Mouse (Mus musculus): Measurements from ENCODE around the gene Arhgap23. TPM values are rescaled to one million over a fixed set of nuclear protein-coding genes. Genes with fewer than 3 reads are reported as not detected.
A peak's percentile ranks its signal among the peaks of the same experiment; 100 is the strongest.

Arhgap23 gene
- total RNA-seq, 2 experiments from 2014 or later: 16.0 to 18.0 TPM

DNA sequence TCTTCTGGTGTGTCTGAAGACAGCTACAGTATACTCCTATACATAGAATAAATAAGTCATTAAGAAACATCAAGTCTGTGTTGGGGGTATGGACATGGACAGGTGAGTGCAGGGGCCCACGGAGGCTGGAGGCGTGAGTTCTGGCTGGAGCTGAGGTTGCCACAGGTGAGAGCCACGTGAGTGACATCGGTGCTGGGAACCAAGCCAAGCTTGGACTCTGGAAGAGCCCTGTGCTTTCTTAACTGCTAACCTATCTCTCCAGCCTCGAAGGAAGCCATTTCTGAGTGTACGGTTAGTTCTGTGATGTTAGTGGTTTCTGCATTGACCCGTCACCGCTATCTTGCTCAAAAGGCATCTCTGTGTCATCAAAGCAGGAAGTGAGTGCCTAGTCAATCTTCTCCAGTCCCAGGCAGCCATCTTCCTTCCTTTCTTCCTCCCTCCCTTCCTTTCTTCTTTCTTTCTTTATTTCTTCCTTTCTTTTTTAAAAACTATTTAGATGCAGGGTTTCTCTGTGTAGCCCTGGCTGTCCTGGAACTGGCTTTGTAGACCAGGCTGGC lies 17.7 kb downstream of the Arhgap23 start:
- DNase-seq: no peak
- intact Hi-C loops (cut with DNase I): loop anchor here (1.0 to 2.0 kb wide), 3 partner anchors 18 to 36 kb away; no protein-coding TSS in a partner anchor

DNA sequence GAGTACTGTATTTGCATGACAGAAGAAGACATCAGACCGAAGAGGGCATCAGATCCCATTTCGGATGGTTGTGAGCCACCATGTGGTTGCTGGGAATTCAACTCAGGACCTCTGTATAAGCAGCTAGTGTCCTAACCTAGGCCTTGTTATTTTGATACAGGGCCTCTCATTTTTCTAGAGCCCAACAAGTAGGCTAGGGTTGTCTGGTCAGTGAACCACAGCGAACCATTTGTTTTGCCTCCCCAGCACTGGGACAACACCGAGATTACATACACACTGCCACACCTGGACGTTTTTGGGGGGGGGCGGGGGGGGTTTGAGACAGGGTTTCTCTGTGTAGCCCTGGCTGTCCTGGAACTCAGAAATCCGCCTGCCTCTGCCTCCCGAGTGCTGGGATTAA lies 18.8 kb downstream of the Arhgap23 start:
- intact Hi-C loops (cut with DNase I): no loop called here
- no peak for DNase-seq

DNA sequence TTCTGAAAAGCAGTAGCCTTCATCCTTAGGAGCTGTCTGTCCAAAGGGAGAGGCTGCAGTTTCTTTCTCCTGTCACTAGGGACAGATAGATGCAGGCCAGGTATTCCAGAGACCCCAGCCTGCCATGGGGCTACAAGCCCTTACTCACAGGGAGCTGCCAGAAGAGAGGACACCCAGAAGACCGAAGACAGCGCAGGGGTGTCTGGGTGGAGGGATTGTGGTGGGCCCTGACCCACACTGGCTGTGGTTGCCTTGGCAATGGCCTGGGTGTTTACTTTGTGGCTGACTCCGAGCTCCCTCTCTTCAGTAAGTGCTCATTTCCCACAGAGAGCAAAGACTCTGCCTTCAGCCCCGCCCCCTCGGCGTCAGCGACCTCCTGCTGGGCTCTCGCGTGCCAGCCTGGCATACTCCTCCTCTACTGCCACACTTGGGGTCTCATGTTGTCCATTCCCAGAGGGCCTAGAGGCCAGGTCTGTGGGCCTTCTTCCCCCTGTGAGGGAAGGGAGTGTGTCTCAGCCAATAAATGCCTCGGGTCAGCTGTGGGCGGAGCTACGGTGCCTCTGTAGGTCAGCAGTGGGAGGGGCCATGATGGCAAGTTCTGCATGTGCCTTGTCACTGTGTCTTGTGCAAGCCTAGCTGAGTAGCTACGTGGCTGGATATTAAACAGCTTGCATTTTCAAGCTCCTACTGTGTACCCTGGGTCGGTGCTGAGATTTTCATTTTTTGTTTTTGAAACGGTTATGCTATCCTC lies 19.5 kb downstream of the Arhgap23 start:
- peak; percentile 78 to 84 for DNase-seq
- intact Hi-C loops (cut with DNase I): no loop called here

DNA sequence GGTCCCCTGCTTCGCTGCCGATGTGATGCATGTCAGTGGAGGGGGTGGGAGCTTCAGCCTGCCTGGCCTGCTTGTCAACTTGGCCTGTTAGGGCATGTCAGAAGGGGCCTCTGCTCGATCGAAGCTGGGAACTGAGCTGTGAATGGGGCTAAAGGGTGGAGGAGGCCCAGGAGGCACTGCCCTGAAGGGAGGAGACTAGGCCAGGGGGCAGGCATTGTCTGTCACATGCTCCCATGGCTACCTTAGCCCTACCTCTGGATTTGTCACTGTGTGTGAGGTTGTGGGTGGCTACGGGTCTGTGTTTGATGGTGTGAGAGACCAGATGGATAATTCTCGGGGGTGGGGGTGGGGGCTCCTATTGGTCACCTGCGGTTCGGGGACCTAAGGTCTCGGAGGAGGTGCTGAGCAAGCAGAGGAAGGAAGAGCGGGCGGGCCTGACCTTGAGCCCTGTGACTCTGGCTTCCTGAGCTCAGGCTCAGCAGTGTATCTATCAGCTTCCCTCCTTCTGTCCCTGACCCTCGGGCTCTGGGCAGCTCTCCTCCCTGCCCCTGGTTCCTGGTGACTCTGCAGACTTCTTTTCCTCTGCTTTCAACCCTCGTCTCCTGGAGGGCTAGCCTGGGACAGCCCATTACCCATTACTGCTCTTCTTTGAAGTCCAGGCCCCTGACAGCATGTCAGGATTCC lies 20.6 kb downstream of the Arhgap23 start:
- peak; percentile 46 to 49 for DNase-seq

DNA sequence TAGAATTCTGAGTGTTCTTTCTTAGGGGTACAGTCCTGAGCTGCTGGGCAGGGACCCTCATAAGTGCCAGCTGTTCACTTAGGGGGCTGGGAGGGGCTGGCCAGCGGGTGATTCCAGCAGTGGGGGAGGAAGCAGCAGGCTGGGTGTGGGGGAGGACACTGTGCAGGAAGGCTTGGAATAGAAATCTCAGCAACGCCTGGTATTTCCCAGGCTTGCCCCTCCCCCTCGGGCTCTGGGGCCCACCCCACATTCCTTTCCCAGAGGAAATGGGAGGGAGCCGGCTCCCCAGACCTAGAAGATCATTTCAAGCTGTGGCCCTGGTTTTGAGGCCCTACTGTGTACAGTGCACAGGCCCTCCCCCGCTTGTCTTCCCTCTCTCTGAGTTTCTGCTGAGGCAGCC lies 22.4 kb downstream of the Arhgap23 start:
- DNase-seq: peak; percentile 80
- intact Hi-C loops (cut with DNase I): no loop called here

More for the DNA sequence above, 20.6 kb downstream of the Arhgap23 start:
- intact Hi-C loops (cut with DNase I): no loop called here

DNA sequence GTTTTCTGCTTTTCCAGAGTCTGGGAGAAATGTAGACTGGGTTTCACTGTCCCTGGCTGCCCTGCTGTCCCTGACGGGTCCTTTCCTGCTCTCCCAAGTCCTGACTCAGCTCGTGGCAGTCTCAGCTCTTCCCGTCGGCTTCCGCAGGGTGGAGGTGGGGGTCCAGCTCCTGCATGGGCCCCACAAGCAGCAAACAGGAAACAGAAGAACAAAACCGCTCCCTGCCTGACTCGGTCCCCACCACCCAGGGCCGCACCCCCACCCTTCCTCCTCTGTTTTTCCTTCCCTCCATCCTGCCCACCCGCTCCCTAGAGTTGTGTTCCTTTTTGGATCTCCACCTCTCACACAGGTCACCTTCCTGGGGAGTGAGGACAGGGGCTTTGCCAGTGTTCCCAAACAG lies 23.5 kb downstream of the Arhgap23 start:
- intact Hi-C loops (cut with DNase I): no loop called here
- DNase-seq: peak in 1 of 2 experiments; percentile 51

DNA sequence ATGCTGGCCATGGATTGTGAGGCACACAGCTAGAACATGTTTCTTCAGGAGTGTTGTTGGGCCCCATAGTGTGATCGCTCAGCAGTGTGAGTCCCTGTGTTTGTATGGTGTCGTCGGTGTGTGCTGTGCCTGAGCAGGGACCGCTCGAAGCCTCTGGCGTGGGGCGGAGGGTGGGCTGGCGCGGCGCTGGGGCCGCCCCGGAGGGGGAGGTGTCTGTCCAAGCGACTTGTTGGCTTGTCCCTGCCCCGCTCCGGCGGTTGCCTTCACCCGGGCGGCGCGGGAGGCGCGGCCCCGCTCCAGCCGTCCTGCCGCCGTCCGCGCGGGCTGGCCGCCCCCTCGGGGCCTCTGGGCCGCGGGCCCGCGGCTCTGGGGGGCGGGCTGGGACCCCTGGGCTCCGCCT lies 24.6 kb downstream of the Arhgap23 start:
- intact Hi-C loops (cut with DNase I): no loop called here

DNA sequence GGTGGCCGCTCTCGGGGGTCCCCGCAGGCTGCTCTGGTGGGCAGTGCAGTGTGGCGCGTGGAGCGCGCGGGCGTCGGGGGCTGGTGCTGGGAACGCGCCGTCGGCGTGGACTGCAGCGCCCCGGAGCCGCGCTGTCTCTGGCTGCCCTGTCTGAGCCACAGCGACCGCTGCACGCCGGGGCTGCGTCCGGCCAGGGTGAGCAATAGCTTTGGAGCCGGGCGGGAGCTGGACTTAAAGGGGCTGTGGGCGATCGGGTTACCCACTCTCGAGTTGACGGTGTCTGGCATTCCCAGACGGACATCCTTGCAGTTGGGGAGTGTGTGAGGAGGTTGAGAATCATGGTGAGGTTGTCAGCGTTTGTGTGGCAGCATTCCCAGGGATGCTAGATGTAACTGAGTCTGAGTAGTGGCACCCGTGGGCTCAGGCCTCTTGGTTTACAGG lies 25.1 kb downstream of the Arhgap23 start:
- intact Hi-C loops (cut with DNase I): no loop called here
- DNase-seq: peak; percentile 52 to 63

More for the DNA sequence above, 24.6 kb downstream of the Arhgap23 start:
- peak; percentile 83 for DNase-seq

DNA sequence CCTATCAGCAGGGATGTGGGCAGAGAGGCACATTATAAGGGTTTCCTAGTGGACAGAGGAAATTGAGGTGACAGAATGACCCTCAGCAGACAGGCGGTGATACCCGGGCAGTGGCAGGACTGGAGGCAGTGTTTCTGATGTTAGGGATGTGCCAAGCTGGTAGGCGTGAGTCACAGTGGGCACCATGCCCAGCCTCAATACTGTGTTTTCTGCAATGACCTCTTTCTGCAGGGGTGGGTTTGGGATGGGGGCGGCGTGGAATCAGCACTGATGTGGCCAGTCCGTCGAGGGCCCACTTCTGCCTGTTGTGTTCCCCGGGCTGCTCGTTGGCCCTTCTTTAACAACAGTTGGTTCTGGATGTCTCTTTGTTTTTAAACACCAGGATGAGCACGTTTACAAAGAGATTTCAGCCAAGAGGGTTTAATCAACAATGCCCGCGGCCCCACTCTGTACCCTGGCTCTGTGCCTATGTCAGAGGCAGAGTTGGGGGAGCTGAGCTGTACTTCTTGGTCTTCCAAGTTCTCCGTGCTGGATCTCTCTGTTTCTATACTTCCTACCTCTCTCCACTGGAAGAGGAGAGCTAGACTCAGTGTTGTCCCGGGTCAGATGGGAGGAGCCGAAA lies 25.8 kb downstream of the Arhgap23 start:
- intact Hi-C loops (cut with DNase I): no loop called here
- DNase-seq: peak in 1 of 2 experiments; percentile 34

DNA sequence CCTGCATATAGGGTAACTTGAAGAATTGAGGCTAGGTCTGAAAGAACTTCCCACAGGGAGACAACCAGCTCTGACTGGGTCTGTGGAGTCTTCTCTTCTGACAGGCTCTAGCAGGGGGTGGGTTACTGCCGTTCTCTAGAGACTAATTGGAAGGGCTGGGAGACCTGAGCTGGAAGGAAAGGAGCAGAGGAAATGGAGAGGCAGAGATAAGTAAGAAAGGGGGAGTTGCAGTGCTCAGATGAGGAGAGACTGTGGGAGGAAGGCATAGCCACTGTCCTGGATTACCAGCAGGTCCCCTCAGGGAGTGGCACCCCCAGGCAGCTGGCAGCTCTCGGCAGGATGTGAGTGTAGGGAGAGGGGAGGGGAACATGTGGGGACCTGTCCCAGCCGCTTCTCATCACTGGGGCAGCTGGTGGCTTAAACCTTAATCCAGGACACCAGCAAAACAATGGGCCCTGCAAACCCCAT lies 26.4 kb downstream of the Arhgap23 start:
- intact Hi-C loops (cut with DNase I): no loop called here
- DNase-seq: no peak

DNA sequence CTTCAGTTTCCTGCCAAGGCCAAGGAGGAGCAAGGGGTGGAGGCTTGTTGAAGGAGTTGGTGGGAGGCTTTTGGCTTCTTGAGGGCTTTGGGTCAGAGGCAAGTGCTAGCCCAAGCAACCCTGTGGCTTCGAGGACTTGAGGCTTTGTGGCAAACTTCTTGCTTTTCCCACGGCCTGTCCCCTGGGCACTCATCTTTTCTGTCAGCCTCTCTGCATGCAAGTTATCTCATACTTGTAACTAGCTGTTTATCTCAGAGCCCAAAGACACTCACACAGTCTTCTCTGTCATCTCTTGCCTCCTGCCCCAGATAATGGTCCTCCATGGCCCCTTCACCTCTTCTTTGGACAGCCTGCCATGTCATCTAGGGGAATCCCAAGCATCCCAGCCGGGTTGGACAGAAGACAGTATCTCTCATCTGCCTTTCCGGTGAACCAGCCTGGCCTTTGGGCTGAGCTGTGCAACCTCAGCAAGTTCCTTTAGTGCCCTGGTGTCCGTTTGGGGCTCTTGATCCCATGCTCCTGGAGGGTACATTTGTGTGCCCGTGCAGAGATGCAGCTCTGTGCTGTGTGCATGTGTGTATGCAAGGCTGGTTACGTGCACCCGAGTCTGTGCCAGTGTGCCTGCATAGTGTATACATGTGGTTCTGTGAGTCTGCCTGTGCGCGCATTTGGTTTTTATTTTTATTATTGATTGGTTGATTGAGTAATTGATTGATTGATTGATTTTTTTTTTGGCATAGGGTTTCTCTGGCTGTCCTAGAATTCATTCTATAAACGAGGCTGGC lies 27.8 kb downstream of the Arhgap23 start:
- DNase-seq: no peak
- intact Hi-C loops (cut with DNase I): no loop called here

DNA sequence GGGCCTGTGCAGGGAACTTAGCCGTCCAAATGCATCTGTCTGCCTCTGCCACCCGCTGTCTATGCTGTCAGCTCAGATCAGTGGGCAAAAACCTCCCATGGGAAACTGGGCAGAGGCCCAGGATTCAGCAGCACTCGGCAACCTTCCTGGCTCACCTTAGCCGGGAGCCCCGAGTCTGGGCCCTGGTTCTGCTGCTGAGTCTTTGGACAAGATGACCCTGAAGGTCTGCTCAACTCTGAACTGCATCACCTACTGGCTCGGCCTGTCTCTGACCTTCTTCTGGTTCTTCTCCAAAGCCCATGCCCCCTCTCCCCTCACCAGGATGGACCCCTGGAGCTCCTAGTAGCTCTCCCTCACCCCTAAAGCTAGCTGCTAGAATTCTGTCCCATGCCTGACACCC lies 30.3 kb downstream of the Arhgap23 start:
- no peak for DNase-seq
- intact Hi-C loops (cut with DNase I): no loop called here

DNA sequence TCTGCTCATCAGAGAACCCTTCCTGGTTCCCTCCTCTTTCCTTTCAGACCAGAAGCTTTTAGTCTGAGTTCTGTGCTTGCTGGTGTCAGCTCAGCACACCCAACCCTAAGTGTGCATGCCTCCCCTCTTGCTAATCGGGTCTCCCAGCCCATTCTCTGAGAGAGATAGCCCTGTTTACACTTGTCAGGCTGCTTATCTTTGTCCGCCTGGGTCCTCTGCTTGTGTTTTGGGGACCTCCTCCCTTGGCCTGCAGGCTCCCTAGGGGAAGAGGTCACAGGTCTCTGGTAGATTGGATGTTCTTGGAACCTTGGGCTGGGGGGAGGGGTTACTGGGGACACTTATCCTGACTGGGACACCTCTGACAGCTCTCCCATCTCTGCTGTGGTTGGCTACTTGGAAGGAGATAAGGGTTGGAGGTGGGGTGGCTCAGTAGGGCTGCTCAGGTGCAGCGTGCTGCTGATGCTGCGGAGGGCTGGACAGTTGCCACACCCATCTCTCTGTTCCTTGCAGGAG lies 30.7 kb downstream of the Arhgap23 start:
- intact Hi-C loops (cut with DNase I): no loop called here
- DNase-seq: no peak

DNA sequence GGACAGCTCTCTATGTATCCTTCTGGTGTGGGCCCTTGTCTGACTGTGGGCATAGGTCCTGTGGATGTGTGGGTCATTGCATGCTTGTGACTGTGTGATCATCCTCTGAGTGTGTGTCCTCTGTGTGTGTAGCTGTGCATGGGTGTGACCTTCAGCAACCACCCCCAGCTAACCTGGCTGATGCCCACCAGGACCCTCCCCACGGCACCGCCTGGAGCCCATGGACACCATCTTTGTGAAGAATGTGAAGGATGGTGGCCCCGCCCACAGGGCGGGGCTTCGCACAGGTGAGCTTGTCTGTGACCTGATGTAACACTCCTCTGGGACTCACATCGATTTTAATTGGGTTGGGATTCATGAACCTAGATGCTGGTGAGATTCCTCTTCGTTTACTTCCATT lies 32.6 kb downstream of the Arhgap23 start:
- intact Hi-C loops (cut with DNase I): no loop called here
- no peak for DNase-seq

DNA sequence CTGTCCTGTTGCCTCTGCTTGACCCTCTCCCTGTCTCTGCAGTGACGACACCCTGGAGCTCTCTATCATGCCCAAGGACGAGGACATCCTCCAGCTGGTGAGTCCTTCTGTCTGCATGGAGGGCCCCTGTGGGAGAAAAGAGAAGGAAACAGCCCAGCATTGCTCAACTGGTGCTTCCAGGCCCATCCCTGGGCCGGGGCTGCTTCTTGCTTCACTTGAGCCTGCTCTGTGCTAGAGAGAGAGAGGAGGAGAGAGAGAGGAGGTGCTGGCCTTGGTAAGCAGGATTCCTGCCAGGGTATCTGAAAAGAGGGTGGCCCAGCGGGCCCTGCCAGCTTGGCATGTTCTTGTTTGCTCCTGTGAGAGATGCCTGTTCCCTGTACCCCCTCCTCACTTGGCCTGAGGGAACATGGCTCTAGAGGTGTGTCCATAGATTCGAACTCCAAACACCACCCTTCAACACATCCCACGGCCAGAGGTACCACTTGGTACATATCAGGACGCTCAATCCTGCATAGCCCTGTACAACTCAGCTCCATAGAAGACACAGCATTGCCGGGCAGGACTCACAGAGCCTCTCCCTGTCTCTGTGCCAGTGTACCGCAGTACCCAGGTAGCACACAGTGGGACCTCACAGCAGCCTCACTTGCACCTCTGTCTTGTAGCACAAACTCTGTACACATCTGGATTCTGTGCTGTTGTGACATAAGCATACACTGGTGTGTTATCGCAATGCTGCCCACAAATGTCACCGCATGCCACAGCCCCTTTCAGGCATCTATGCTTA lies 33.5 kb downstream of the Arhgap23 start:
- intact Hi-C loops (cut with DNase I): no loop called here
- peak in 1 of 2 experiments; percentile 37 for DNase-seq

DNA sequence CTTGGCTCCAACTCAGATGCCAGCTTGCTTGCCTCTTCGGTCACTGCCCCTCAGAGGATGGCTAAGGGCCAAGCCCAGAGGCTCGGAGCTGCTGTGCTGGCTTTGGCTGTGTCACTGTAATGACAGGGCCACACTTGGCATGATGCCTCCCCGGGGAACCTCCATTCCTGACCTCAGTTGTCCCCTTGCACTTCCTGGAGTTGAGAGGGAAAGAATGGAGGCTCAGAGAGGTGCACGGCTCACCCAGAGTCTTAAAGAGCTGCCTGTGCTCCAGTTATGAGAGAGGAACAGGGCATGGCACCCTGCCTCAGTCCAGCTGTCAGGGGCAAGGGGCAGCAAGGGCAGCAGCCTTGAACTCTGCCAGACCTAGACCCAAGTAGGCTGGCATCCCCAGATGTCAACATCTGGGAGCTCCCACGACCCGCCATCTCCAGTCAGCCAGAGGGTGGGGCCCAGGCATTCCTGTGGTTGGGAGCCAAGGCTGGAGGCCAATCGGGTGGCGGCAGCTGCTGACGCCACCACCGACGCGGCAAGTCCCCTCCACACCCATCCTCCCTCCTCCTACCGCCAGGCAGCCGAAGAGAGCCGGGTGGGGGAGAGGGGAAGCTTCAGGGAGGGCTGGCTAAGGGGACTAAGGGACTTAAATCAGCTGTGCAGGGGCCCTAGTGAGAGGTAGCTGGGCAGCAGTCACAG lies 34.4 kb downstream of the Arhgap23 start:
- DNase-seq: peak; percentile 76 to 83
- intact Hi-C loops (cut with DNase I): loop anchor here (2.0 kb wide), 2 partner anchors 17 to 19 kb away; no protein-coding TSS in a partner anchor

DNA sequence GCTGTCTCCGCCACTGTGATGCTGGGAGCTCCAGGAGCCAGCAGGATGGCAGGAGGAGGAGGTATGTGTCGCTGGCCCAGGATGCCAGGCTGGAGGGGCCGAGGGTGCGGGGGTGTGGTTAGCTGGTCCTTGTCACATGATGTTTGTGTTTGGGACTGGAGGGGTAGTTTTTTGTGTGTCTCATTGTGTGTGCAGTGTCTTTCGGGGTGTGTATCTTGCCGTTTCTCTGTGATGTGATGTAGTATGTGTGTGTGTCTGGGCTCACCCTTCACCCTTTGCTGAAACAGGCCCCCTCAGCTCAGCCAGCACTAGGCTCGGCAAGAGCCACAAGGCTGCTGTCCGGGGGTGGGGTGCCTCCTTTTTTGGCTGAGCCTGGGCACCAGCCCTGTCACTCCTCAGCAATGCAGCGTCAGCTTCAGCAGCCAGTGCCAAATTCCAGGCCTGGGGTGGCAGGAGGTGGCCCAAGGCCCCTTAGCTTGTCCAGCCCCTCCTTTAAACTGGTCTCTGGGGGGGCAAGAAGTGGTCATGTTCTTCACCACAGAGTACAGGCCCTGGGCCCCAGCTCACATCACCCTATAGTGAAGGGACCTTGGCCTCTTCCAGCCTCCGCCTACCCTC lies 35.1 kb downstream of the Arhgap23 start:
- DNase-seq: peak in 1 of 2 experiments; percentile 49
- intact Hi-C loops (cut with DNase I): loop anchor here (2.0 kb wide), 2 partner anchors 18 kb away; no protein-coding TSS in a partner anchor

DNA sequence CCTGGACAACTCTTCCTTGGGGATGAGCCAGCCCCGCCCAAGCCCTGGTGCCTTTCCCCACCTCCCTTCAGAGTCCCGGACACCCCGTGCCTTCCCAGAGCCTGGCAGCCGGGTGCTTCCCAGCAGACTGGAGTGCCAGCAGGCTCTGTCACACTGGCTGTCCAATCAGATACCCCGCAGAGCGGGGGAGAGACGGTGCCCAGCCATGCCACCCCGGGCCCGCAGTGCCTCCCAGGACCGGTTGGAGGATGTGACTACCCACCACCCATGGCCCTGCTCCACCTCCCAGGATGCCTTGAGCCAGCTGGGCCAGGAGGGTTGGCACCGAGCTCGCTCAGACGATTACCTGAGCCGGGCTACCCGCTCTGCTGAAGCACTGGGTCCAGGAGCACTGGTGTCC lies 36.3 kb downstream of the Arhgap23 start:
- intact Hi-C loops (cut with DNase I): loop anchor here (2.0 kb wide), 2 partner anchors 17 to 19 kb away; no protein-coding TSS in a partner anchor
- peak in 1 of 2 experiments; percentile 39 for DNase-seq
